Mouse (Mus musculus): Measurements from ENCODE around the gene Resf1.
"Not testable (repeated sequence)": the region's sequence is repeated elsewhere in the genome, so short reads cannot be mapped to it uniquely, and the experiment has no call there.

Gene Resf1

DNA sequence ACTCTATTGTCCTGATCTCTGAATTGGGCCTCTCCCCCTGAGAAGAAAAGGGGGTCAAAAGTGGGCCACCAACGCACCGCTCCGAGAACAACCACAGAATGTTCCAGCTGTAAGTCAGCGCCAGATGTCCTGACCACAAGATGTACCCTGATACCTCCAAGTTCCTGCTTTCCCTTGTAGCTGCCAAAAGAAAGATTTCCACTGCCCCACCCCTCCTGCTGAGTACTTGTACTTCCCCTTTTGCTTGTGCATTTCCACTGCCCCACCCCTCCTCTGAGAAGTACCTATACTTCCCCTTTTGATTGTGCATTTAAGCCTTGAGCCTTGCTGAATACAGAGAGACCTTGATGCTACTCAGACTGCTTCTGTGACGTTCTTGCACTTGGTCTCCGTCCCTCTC, 39.0 kb downstream of the Resf1 start:
- DNase-seq: not testable (repeated sequence)

DNA sequence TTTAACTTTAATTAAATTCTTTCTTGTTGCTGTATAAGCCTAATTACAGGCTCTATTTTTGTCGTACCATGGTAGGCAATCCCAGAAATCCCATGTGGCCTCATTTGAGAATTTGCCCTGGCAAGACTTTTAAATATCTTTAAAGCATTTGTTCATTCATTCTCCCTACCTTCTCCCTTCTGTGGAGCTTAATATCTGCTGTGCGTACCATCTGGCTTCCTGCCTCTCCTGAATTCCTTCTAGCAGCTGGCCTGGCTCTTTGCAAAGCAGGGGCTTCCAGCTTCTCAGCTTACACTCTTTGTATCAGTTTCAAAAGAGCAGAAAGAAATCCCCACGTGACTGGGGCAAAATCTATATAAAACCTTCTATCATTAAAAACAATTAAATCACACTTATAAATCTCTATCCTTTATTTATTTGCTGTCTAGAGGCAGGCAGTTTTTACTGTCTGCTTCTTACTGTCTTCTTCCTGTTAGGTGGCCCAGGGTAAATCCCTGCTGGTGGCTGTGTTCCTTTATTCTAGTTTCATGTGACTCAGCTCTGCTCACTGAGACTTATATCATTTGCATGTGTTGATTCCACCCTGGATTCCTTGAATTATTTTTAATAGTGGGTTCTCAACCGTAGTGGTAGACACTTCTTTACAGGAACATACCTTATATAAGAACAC, 45.7 kb downstream of the Resf1 start:
- no peak for DNase-seq

DNA sequence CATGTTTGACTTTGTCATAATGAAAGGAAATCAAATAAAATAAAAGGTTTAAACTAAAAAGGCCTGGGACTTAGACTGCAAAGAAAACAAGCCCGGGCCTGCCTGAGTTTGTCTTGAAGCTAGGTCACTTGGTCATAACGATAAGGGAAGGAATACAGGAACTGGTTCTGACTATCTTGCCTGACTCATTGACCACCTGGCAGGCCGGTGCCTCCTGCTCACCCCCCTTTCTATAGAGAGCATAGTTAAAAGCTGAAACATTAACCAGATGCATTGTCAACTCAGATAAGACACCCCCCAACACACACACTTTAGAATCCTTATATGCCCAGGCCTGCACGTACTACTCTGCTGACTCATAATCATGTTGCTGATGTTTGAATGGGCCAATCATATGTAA, 46.6 kb downstream of the Resf1 start:
- DNase-seq: not testable (repeated sequence)

DNA sequence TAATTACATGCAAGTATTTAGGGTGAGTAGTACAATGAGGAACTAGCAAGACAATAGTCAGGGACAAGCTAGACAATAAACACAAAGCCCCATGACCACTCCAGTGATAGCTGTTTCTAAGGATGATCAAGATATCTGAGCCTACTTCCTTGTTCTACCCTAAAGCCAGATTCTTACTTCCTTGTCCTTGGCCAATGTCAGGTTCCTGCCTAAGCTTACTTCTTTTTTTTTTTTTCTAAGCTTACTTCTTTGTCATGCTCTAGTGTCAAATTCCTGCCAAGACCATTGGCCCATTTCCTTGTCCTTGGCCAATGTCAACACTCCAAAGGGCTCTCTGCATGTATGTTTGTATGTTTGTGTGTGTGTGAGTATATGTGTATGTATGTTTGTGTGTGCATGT, 47.9 kb downstream of the Resf1 start:
- DNase-seq: no peak

DNA sequence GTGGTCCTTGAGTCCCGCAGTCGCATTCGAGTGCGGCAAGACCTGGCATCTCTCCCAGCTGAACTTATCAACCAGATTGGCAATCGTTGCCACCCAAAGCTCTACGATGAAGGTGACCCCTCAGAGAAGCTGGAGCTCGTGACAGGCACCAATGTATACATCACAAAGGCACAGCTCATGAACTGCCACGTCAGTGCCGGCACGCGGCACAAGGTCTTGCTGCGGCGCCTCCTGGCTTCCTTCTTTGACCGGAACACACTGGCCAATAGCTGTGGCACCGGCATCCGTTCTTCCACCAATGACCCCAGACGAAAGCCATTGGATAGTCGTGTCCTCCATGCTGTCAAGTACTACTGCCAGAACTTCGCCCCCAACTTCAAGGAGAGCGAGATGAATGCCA, 53.3 kb downstream of the Resf1 start:
- not testable (repeated sequence) for DNase-seq

DNA sequence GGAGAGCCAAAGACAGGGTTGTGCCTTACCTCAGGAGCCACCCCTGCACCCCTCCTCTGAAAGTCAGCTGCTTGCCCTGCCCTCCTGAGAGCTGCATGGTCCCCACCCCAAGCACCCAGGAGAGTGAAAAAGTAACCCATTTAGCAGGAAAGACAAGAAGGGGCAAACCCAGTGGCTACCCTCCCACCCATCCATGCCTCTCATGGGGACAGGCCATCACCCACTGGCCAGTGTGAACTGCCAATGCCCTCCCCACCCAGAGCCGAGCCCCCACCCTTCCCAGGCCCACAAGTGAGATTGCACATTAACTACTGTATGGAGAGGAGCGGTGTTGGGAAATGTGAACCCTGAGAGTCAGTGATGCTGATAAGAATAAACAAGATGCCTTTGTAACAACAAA, 56.8 kb downstream of the Resf1 start:
- not testable (repeated sequence) for DNase-seq

DNA sequence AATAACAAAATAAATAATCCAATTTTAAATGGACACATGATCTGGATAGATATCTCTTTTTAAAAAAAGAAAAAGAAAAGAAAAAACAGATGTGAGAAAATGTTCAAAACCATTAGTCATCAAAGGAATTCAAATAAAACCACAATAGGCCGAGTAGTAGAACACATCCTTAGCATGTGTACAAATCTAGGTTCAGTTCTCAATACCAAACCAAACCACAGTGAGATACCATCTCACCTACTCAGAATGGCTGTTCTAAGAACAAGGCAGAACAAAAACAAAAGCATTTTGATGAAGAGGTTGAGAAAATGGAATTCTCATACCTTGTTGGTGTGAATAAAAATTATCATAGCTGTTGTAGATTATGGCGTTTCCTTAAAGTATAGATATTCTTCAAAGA, 57.2 kb downstream of the Resf1 start:
- DNase-seq: no peak

DNA sequence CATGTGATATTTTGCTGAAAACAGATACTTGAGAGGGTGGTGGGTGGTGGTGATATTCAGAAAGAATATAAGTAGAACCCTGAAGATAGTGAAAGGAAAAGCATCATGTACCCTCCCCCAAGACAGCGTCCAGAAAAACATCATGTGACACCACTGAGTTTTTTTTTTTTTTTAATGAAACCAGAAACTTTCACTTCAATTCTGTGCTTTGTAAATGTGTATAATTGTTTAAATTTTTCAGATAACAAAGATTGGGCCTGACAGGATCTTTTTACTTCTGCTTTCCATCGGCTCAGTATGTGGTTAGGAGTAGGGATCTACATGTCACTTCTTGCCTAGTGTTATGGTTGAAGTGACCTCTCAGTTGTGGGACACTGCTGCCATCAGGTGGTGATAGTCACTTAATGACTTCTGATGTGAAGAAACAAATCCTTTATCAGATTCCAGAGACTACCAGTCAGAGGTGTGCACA, 65.8 kb downstream of the Resf1 start:
- DNase-seq: peak; percentile 72

DNA sequence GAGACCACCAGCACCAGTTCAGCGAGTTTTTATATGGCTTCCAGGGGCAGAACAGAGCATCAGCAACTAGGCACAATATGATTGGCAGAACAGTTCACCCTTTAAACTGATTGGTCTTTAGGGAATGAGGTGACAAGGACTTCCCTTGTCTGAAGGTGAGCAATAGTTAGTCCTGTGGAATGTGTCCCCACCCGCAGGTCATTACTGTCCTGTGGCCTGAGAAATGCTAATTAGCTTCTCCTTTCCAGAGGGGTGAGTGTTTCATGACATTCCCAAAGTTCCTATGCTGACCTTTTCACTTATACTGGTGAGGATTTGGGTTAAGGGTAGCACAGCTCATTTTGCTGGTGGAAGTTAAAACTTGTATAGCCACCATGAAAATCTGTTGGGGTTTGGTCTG, 74.3 kb downstream of the Resf1 start:
- no peak for DNase-seq

Data from thymus, postnatal 4 days (tissue).